Mouse (Mus musculus): ENCODE data around the gene Lhx1. TPM values are rescaled to one million over a fixed set of nuclear protein-coding genes. Genes with fewer than 3 reads are reported as not detected.

The Lhx1 gene
- polyA plus RNA-seq, 1 experiment from 2014 or later: not detected

DNA sequence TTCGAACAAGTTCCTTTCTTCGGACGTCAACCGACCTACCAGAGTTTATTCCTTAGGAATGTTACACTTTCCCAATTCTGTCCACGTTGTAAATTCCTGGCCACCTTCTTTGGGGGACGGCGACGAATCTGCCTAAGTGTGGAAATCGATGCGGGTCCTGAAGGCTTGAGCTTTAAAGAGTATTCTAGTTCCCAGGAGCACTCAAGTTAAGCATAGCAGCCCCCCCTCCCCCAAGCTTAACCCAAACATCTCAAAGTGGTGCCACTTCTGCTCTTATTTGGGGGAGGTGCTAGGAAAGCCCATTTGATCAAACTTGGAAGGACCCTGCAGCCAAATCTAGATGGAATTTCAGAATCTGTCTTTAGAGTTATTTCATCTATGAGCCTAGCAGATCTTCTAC, 1.1 kb upstream of the Lhx1 start:
- TF ChIP-seq CTCF (IDR thresholded peaks at IDR 0.05; ENCODE audit: low read depth): no peak
- H3K36me3 ChIP-seq (ENCODE audit: insufficient read depth): no peaks in the 10 kb centered on the region
- no peaks in the 10 kb centered on the region for H3K9me3 ChIP-seq (ENCODE audit: low read depth, low read length)
- peak overlapping the region; percentile 48 for H3K4me3 ChIP-seq (ENCODE audit: low read depth, low read length)
- no peak for ATAC-seq (ENCODE audit: insufficient read depth)
- peak overlapping the region; percentile 86 for H3K4me2 ChIP-seq
- WGBS: under 1% methylated on average over 10 of the region's 10 CpGs
- no peak for DNase-seq
- H3K27me3 ChIP-seq (ENCODE audit: insufficient read depth, low read length): peaks cover 98% of the 10 kb centered on the region
- no peak overlapping the region for H3K9ac ChIP-seq
- no peak overlapping the region for H3K27ac ChIP-seq (ENCODE audit: low read depth)
- peaks cover 2% of the 10 kb centered on the region; the same call in 1 of the 2 replicates for H3K4me1 ChIP-seq (ENCODE audit: insufficient read depth)

DNA sequence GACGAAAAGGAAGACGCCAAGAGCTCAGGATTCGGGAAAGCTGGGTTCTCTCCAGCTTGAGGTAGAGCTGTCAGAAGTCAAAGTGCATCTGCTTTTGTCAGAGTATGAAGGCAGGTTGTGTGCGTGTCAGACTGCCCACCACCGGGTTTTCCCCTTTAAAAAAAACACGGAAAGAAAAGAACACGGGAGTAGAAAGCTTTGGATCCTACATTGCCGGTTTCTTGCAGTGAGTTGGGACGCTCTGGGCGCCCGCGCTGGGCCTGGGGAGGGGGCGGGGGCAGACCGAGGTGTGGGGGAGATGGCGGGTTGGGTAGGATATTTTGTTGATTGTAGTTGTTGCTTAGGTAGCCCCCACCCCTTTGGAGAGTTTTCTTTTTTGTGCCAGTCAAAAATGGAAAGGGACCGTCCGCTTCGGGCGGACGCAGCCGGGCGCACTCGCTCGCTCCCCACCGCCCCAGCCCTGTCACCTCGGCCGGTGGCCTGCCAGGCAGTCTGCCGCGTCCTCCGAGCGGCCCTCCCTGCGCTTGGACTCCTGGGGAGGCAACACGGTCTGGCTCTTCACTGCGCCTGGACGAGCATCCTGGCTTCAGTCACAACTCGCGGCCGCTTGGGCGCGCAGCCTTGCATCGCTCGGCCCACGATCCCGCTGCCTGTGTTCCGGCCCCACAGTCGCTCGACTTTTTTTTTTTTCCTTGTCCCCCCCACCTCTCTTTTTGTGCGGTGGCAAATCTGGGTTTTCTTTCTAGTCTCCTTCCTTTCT, 644 bp downstream of the Lhx1 start:
- TF ChIP-seq CTCF (IDR thresholded peaks at IDR 0.05; ENCODE audit: low read depth): no peak
- Histone ChIP-seq H3K9ac (no peak overlapping the region), H3K36me3 (ENCODE audit: insufficient read depth) (no peaks in the 10 kb centered on the region), H3K4me3 (ENCODE audit: low read depth, low read length) (peak overlapping the region; percentile 48), H3K27ac (ENCODE audit: low read depth) (no peak overlapping the region), H3K4me1 (ENCODE audit: insufficient read depth) (peaks cover 2% of the 10 kb centered on the region; the same call in 1 of the 2 replicates), H3K9me3 (ENCODE audit: low read depth, low read length) (no peaks in the 10 kb centered on the region), H3K27me3 (ENCODE audit: insufficient read depth, low read length) (peaks cover 100% of the 10 kb centered on the region), H3K4me2 (peak overlapping the region; percentile 86)
- DNase-seq (peak; percentile 55), ATAC-seq (ENCODE audit: insufficient read depth) (peak; percentile 39; the same call in 1 of the 2 replicates)
- under 1% methylated on average over 48 of the region's 48 CpGs for WGBS

DNA sequence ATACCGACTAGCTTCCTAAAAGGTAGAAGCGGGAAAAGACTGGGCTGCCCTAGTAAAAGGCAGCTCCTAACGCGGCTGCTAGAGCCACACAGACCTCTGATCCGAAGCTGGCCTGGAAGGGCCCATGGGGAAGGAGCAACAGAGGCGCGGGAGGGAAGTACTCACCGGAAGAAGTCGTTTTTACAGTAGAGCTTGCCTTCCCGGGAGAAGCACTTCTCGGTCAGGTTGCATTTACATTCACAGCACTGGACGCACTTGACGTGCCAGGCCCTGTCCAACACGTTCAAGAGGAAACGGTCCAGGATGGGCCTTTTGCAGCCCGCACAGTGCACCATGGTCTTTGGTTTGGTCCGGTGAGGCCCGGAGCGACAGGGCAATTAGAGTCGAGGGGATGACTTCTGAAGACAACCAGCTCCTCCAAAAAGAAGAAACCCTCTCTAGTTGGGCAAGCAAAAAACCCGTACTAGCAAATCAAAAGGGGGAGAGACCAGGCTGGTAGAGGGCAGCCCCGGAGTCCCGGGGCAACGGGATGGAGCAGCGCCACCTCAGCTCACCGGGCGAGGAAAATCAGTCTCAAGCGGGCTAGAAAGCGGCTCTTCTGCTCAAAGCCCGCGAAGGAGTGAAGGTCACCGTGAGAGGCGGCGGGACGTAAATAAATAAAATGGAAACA, 1.4 kb downstream of the Lhx1 start:
- DNase-seq (peak; percentile 21), ATAC-seq (ENCODE audit: insufficient read depth) (no peak)
- H3K36me3 ChIP-seq (ENCODE audit: insufficient read depth): no peaks in the 10 kb centered on the region
- H3K27ac ChIP-seq (ENCODE audit: low read depth): no peak overlapping the region
- WGBS: under 1% methylated on average over 35 of the region's 35 CpGs
- peaks cover 100% of the 10 kb centered on the region for H3K27me3 ChIP-seq (ENCODE audit: insufficient read depth, low read length)
- no peak overlapping the region for H3K9ac ChIP-seq
- peak overlapping the region; percentile 48; the same call in 1 of the 2 replicates for H3K4me3 ChIP-seq (ENCODE audit: low read depth, low read length)
- no peaks in the 10 kb centered on the region for H3K9me3 ChIP-seq (ENCODE audit: low read depth, low read length)
- TF ChIP-seq CTCF (IDR thresholded peaks at IDR 0.05; ENCODE audit: low read depth): no peak
- H3K4me2 ChIP-seq: peak overlapping the region; percentile 27; the same call in 1 of the 2 replicates
- peaks cover 2% of the 10 kb centered on the region; the same call in 1 of the 2 replicates for H3K4me1 ChIP-seq (ENCODE audit: insufficient read depth)

DNA sequence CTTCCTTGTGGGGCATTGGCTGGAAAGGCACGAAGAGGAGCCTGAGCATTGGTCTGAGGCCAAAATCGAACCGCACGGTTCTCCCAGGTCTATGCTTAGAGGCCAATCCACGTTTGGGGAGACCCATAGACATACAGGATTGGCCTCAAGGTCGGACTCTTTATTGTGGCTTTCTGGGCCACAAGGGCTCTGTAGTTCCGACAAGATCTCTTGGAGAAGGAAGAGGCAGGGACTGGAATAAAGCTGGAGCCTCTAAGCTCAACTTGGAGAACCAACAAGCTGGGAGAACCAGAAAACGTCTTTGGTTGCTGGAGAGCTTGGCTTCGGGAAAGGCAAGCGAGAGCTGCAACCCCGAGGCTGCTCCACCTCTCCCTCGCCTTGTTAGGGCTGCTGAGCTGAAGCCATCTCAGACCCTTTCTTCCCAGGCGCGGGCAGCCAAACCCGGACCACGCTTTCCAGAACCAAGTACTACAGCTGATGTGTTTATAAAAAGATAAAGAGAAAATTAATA, 2.0 kb downstream of the Lhx1 start:
- H3K27me3 ChIP-seq (ENCODE audit: insufficient read depth, low read length): peaks cover 100% of the 10 kb centered on the region
- H3K4me1 ChIP-seq (ENCODE audit: insufficient read depth): peaks cover 2% of the 10 kb centered on the region; the same call in 1 of the 2 replicates
- H3K9me3 ChIP-seq (ENCODE audit: low read depth, low read length): no peaks in the 10 kb centered on the region
- no peak for TF ChIP-seq CTCF (IDR thresholded peaks at IDR 0.05; ENCODE audit: low read depth)
- 2% methylated on average over 16 of the region's 16 CpGs for WGBS
- DNase-seq (peak; percentile 9), ATAC-seq (ENCODE audit: insufficient read depth) (no peak)
- H3K4me3 ChIP-seq (ENCODE audit: low read depth, low read length): no peak overlapping the region
- H3K9ac ChIP-seq: no peak overlapping the region
- no peaks in the 10 kb centered on the region for H3K36me3 ChIP-seq (ENCODE audit: insufficient read depth)
- 0 out of 2 replicates have a peak overlapping the region, but pooled peaks have one; percentile 27 for H3K4me2 ChIP-seq
- H3K27ac ChIP-seq (ENCODE audit: low read depth): no peak overlapping the region

DNA sequence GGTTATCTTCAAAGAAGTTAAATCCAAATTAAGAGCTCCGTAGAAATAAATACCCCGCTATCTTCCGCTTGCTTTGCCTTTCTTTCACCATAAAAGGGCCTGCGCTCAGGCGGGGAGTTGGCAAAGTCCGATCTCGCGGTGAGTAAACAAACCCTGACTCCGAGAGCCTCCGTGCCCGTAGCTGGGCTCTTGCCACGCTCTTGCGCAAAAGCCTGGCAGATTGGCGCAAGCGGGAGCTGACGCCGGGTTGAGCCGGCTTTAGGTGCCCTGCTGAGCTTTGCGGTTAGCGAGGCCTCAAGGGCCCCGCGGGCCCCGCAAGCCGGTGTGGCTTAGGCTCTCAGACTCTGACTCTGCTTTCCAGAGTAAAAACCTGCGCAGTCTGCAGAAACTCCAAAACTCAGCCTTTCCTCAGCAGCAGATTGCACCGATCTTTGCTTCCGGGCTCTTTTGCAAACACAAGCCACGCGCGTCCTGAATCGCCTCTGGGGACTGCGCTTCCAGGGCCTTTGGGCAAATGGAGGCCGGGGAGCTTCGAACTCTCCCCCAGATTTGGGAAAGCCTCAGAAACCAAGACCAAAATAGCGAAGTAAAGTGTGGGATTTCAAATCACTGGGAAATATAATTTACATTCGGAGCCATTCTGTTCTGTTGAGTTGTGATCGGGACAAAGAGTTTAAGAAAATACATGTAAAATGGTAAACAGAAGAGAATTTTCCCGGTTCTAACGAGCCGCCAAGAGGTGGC, 2.6 kb downstream of the Lhx1 start:
- Histone ChIP-seq H3K27me3 (ENCODE audit: insufficient read depth, low read length) (peaks cover 98% of the 10 kb centered on the region), H3K9me3 (ENCODE audit: low read depth, low read length) (no peaks in the 10 kb centered on the region), H3K36me3 (ENCODE audit: insufficient read depth) (no peaks in the 10 kb centered on the region), H3K4me2 (peak overlapping the region; percentile 40), H3K27ac (ENCODE audit: low read depth) (no peak overlapping the region), H3K4me1 (ENCODE audit: insufficient read depth) (peaks cover 2% of the 10 kb centered on the region; the same call in 1 of the 2 replicates), H3K4me3 (ENCODE audit: low read depth, low read length) (peak overlapping the region; percentile 19; the same call in 1 of the 2 replicates), H3K9ac (no peak overlapping the region)
- DNase-seq (peak; percentile 72), ATAC-seq (ENCODE audit: insufficient read depth) (no peak)
- TF ChIP-seq CTCF (IDR thresholded peaks at IDR 0.05; ENCODE audit: low read depth): no peak
- 1% methylated on average over 40 of the region's 40 CpGs for WGBS

DNA sequence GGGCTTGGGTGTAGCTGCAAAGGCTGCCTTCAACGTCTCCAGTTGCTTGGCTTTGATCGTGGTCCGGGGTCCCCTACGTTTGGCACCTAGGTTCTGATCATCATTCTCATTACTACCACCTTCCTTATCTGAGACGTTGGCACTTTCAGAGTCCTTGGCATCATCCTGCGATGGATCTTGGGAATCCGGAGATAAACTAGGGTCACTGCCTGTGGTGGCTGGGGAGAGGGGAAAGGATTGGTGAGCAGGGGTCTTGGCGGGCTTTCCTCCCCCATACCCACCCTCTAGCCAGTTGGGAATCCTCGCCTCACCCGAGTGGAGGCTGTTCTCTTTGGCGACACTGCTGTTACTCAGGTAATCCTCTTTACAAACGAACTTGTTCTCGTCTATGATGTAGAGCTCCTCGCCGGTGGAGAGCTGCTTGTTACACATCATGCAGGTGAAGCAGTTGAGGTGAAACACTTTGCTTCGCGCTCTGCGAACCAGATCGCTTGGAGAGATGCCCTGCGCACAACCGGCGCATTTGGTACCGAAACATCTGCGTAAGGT, 3.5 kb downstream of the Lhx1 start:
- DNase-seq (peak; percentile 1), ATAC-seq (ENCODE audit: insufficient read depth) (no peak)
- 23% methylated on average over 24 of the region's 24 CpGs for WGBS
- Histone ChIP-seq H3K4me2 (no peak overlapping the region), H3K4me1 (ENCODE audit: insufficient read depth) (peaks cover 2% of the 10 kb centered on the region; the same call in 1 of the 2 replicates), H3K36me3 (ENCODE audit: insufficient read depth) (no peaks in the 10 kb centered on the region), H3K27ac (ENCODE audit: low read depth) (no peak overlapping the region), H3K9ac (no peak overlapping the region), H3K9me3 (ENCODE audit: low read depth, low read length) (no peaks in the 10 kb centered on the region), H3K27me3 (ENCODE audit: insufficient read depth, low read length) (peaks cover 98% of the 10 kb centered on the region), H3K4me3 (ENCODE audit: low read depth, low read length) (no peak overlapping the region)
- no peak for TF ChIP-seq CTCF (IDR thresholded peaks at IDR 0.05; ENCODE audit: low read depth)
